Mouse (Mus musculus) lung, adult 2 months (tissue): ENCODE measurements around the gene Adgrl3.

Experiments
- CTCF ChIP-seq: fragments of 200-500 bp; IDR thresholded peaks from 2 replicates; pipeline ENCODE4 v1.5.1; 2011; ENCODE audit warnings: mild to moderate bottlenecking, low read length, control low read depth; ENCODE audit not compliant: insufficient read depth
- POLR2A ChIP-seq: fragments of 200-500 bp; IDR thresholded peaks from 2 replicates; pipeline ENCODE4 v1.6.1; 2011; ENCODE audit warnings: low read depth, mild to moderate bottlenecking, control low read depth, low read length, borderline replicate concordance; ENCODE audit errors: extremely low read depth

- TF ChIP-seq CTCF: no peak
- TF ChIP-seq POLR2A: no peak
These were observed 53.0 kb downstream of the Adgrl3 start for GRCm38 (mm10) chr5:81072888-81073287.
